Mouse (Mus musculus) liver, postnatal 0 days (tissue): ENCODE results near the gene Rnf152. TPM values are rescaled to one million over a fixed set of nuclear protein-coding genes. Genes with fewer than 3 reads are reported as not detected.

Source experiments
- ATAC-seq: fragments of 200-750 bp; cut with Nextera tagmentation; 2 replicates; pipeline ENCODE4 v1.8.0; 2017; ENCODE audit warnings: mild to moderate bottlenecking, moderate library complexity
- DNase-seq: peaks from one replicate; pipeline ENCODE4 v3.0.0-alpha.2; 2016
- H3K27ac ChIP-seq: fragments of 300-500 bp; sonication (generic); 2 replicates; pipeline ENCODE4 v1.5.1; 2014; ENCODE audit warnings: antibody characterized with exemption, moderate library complexity, mild to moderate bottlenecking, low read depth
- H3K27me3 ChIP-seq: fragments of 300-500 bp; sonication (generic); 2 replicates; pipeline ENCODE4 v1.6.1; 2014; ENCODE audit warnings: low read length, control low read depth, mixed read lengths; ENCODE audit not compliant: insufficient read depth
- H3K36me3 ChIP-seq: fragments of 300-500 bp; sonication (generic); replicated peaks from 2 replicates; pipeline ENCODE4 v1.6.1; 2014; ENCODE audit warnings: mild to moderate bottlenecking, control low read depth, low read length, moderate library complexity, mixed read lengths; ENCODE audit not compliant: insufficient read depth
- H3K4me1 ChIP-seq: fragments of 300-500 bp; sonication (generic); 2 replicates; pipeline ENCODE4 v1.6.1; 2014; ENCODE audit warnings: antibody characterized with exemption, mild to moderate bottlenecking, control low read depth; ENCODE audit not compliant: insufficient read depth
- H3K4me2 ChIP-seq: fragments of 300-500 bp; sonication (generic); 2 replicates; pipeline ENCODE4 v1.6.1; 2014; ENCODE audit warnings: low read depth, mild to moderate bottlenecking, low read length, moderate library complexity, mixed read lengths
- H3K4me3 ChIP-seq: fragments of 300-500 bp; sonication (generic); 2 replicates; pipeline ENCODE4 v1.5.1; 2014; ENCODE audit warnings: low read depth, low read length
- H3K9ac ChIP-seq: fragments of 300-500 bp; sonication (generic); replicated peaks from 2 replicates; pipeline ENCODE4 v1.6.1; 2014; ENCODE audit warnings: mild to moderate bottlenecking, moderate library complexity
- H3K9me3 ChIP-seq: fragments of 300-500 bp; sonication (generic); 2 replicates; pipeline ENCODE4 v1.6.1; 2016; ENCODE audit warnings: mild to moderate bottlenecking, control low read depth, low read length, mixed read lengths
- CTCF ChIP-seq: sonication (generic); IDR thresholded peaks from 2 replicates; pipeline ENCODE4 v1.5.1; 2016; ENCODE audit warnings: antibody characterized with exemption, low read depth
- EP300 ChIP-seq: IDR thresholded peaks from 2 replicates; pipeline ENCODE4 v1.6.1; 2016; ENCODE audit warnings: antibody characterized with exemption, low read depth, mild to moderate bottlenecking
- WGBS: fragments of 180-500 bp; shearing (Covaris S2); extraction: QIAGEN DNeasy Blood & Tissue Kit; methylation state at CpG from one replicate; pipeline ENCODE4 v1.1.7; 2014; ENCODE audit not compliant: insufficient replicate concordance; 5-methylcytosine and 5-hydroxymethylcytosine counted together
- polyA plus RNA-seq: library from polyadenylated mRNA; unstranded; fragments of >200 nt; fragmentation: Nextera tagmentation; extraction: Ambion mirVana; gene quantifications from 2 replicates; pipeline ENCODE4 v1.2.1, GENCODE M21; 2015

The Rnf152 gene
- polyA plus RNA-seq, 1 experiment from 2014 or later = 0.47 TPM

DNA sequence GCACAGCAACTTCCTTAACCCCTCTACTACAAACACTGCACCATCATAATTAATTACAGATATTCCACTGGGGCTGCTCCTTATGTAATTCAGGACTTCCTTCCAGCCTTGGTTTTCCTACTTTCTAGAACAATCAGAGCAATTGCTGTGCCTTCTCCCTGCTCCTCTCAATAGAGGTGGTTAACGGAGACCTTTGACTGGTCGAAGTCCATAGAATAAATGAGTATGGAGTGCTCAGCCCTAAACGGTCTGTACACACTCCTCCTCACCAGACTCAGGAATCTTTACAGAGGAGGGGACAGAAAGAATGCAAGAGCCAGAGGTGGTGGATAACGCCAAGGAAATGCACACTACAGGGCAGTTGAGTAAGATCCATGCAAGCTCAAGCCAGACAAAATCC, 19.1 kb downstream of the Rnf152 start:
- Histone ChIP-seq H3K27me3 (no peaks in the 10 kb centered on the region), H3K27ac (no peak overlapping the region), H3K4me1 (no peaks in the 10 kb centered on the region), H3K9ac (no peak overlapping the region), H3K4me3 (no peak overlapping the region), H3K4me2 (no peak overlapping the region), H3K9me3 (no peaks in the 10 kb centered on the region), H3K36me3 (no peaks in the 10 kb centered on the region)
- TF ChIP-seq EP300 (no peak), CTCF (no peak)
- DNase-seq (no peak), ATAC-seq (no peak)
- WGBS = 66% methylated on average over 4 of the region's 4 CpGs

DNA sequence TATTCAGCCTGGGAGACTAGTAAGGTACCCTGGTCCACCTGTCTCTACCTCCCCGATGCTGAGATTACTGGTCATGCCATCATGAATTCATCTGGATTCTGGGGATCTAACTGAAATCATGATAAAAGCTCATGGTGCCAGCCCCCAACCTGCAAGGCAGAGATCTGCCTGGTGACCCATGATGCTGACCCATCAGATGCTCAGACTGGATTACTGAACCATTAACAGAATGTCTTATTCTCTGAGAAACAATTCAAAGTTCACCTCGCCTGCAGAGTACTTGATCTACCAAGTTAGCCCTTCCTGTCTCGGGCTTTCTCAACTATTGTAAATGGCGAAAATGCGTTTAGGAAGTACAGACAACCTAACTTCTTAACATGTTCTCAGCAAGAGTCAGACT, 20.4 kb downstream of the Rnf152 start:
- H3K4me2 ChIP-seq = no peak overlapping the region
- 76% methylated on average over 5 of the region's 5 CpGs for WGBS
- no peak overlapping the region for H3K4me3 ChIP-seq
- no peak overlapping the region for H3K9ac ChIP-seq
- no peaks in the 10 kb centered on the region for H3K27me3 ChIP-seq
- ATAC-seq (no peak), DNase-seq (no peak)
- no peaks in the 10 kb centered on the region for H3K9me3 ChIP-seq
- TF ChIP-seq CTCF (no peak), EP300 (no peak)
- H3K4me1 ChIP-seq = peaks cover 3% of the 10 kb centered on the region; the same call in 1 of the 2 replicates
- H3K36me3 ChIP-seq = no peaks in the 10 kb centered on the region
- H3K27ac ChIP-seq = no peak overlapping the region

DNA sequence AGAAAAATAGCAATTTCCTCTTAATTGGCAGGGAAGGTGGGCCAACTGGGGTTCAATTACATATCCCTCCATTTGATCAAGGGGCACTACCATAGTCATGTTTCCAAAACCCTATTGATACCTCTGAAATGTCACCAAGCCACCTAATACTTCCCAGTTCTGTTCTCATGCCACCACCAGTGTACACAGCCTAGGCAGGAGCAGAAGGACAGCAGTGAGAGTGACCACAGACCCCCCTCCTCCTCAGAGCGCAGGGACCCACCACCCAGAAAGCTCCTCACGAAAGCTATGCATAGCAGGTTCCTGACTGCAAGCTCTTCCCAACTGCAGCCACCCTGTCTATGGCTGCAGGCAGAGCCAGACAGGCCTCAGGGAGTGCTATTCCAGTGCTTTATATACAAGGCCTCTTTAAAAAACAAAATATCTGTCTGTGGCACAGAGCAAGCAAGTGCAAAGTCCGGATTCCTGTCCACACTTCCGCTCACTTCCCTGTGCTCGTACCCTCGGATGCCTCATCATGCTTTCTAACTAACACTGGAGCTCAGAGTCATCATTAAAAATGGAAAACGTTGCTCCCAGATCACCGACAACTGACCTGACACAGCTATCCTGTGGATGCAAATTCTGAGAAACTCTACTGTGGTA, 24.3 kb downstream of the Rnf152 start:
- ATAC-seq (no peak), DNase-seq (no peak)
- H3K4me1 ChIP-seq = peaks cover 3% of the 10 kb centered on the region; the same call in 1 of the 2 replicates
- no peak overlapping the region for H3K27ac ChIP-seq
- no peaks in the 10 kb centered on the region for H3K27me3 ChIP-seq
- H3K4me3 ChIP-seq = no peak overlapping the region
- no peak for TF ChIP-seq EP300
- TF ChIP-seq CTCF = no peak
- 72% methylated on average over 8 of the region's 8 CpGs for WGBS
- H3K9me3 ChIP-seq = no peaks in the 10 kb centered on the region
- no peaks in the 10 kb centered on the region for H3K36me3 ChIP-seq
- no peak overlapping the region for H3K4me2 ChIP-seq
- no peak overlapping the region for H3K9ac ChIP-seq

DNA sequence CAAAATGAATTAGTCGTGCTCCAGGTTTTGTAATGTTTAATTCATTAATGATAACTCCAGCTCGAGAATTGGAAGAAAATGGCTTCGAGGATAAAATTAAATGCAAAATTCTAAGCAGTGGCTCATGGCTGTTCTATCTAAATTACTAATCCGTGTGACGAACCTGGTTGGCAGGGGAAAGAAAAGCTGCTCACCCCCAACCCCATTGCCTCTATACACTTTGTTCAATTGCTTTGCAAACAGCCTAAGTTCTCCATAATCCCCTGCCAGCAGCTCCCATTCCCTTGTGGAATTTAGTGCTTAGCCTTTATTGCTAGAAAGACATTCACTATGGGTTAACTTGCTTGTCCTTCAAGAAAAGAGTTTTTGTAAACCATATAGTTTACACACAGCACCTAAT, 24.9 kb downstream of the Rnf152 start:
- H3K4me2 ChIP-seq = no peak overlapping the region
- no peak overlapping the region for H3K4me3 ChIP-seq
- TF ChIP-seq CTCF (no peak), EP300 (no peak)
- no peaks in the 10 kb centered on the region for H3K9me3 ChIP-seq
- H3K27ac ChIP-seq = no peak overlapping the region
- H3K36me3 ChIP-seq = no peaks in the 10 kb centered on the region
- H3K27me3 ChIP-seq = no peaks in the 10 kb centered on the region
- no peak overlapping the region for H3K9ac ChIP-seq
- no peak for ATAC-seq
- no peak for DNase-seq
- 60% methylated on average over 5 of the region's 5 CpGs for WGBS
- peaks cover 3% of the 10 kb centered on the region; the same call in 1 of the 2 replicates for H3K4me1 ChIP-seq

DNA sequence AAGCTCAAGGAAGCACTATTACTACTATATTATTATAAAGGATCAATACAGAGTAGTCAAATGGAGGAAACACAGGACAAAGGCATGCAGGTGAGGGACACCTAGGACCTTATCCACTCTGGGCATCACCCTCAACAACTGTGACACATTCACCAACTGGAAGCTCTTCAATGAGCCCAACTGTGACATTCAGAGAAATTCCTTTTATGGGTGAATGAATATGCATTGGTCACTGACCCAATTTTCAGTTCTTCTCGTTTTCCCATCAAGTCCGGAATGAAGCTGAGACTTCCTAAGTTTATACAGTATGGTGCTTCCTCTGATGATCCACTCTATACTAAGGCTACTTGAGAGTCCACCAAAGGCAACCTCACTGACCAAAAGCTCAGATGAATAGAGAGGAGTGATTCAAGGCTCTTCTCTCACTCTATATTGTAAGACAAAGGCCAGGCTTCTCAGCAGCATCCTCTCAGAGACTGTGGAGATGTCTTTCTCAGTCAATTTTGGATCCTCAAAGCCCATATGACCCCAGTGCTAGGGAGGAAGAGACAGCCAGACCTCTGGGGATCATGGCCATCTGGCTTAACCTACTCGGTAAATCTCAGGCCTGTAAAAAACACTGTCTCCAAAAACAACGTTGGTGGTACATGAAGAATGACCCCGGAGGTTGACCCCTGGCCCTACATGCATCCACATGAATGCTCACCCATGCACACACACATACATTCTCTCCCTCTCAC, 25.8 kb downstream of the Rnf152 start:
- no peak for DNase-seq
- ATAC-seq = no peak
- TF ChIP-seq CTCF = no peak
- no peak for TF ChIP-seq EP300
- H3K27me3 ChIP-seq = no peaks in the 10 kb centered on the region
- no peak overlapping the region for H3K4me2 ChIP-seq
- no peak overlapping the region for H3K27ac ChIP-seq
- WGBS = 80% methylated on average over 5 of the region's 5 CpGs
- H3K4me1 ChIP-seq = peaks cover 3% of the 10 kb centered on the region; the same call in 1 of the 2 replicates
- no peak overlapping the region for H3K4me3 ChIP-seq
- H3K9ac ChIP-seq = no peak overlapping the region
- H3K9me3 ChIP-seq = no peaks in the 10 kb centered on the region
- no peaks in the 10 kb centered on the region for H3K36me3 ChIP-seq

DNA sequence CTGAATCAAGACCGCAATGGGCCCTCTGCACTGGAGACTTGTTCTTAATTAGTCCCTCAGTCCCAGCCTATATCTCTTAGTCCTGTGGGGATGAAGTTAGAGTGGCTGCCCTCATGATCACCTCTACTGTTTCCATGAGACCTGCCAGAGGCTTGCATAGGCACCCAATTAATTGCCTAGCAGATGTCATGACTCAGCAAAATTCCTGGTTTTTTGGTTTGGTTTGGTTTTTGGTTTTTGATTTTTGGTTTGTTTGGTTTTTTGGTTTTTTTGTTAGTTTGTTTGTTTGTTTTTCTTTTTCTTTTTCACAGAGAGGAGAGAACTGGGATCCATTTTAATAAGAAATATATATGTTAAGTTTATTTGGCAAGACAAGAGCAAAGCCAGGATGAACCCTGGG, 28.7 kb downstream of the Rnf152 start:
- WGBS = 90% methylated on average over 1 of the region's 1 CpGs
- ATAC-seq = no peak
- Histone ChIP-seq H3K27ac (no peak overlapping the region), H3K9ac (no peak overlapping the region), H3K4me2 (no peak overlapping the region), H3K4me1 (peaks cover 3% of the 10 kb centered on the region; the same call in 1 of the 2 replicates), H3K36me3 (no peaks in the 10 kb centered on the region), H3K4me3 (no peak overlapping the region), H3K27me3 (no peaks in the 10 kb centered on the region), H3K9me3 (no peaks in the 10 kb centered on the region)
- no peak for TF ChIP-seq EP300
- no peak for TF ChIP-seq CTCF
- DNase-seq = no peak
